Mouse (Mus musculus): ENCODE data around the gene Diablo.

GRCm38 (mm10) chr5:123521621-123522020 is 2.4 kb downstream of the Diablo start:
- no peak for TF ChIP-seq POLR2A (IDR thresholded peaks at IDR 0.05; ENCODE audit: insufficient read depth, low read length)
- no peak for TF ChIP-seq CTCF (IDR thresholded peaks at IDR 0.05; ENCODE audit: low read depth, low read length)
- TF ChIP-seq EP300 (IDR thresholded peaks at IDR 0.05; ENCODE audit: insufficient read depth, low read depth, low read length), result no peak
